Mouse (Mus musculus): ENCODE measurements around the gene Kcne4. TPM values are rescaled to one million over a fixed set of nuclear protein-coding genes. Genes with fewer than 3 reads are reported as not detected.

Gene Kcne4
- polyA plus RNA-seq, 1 experiment from 2014 or later, result 2.0 TPM

DNA sequence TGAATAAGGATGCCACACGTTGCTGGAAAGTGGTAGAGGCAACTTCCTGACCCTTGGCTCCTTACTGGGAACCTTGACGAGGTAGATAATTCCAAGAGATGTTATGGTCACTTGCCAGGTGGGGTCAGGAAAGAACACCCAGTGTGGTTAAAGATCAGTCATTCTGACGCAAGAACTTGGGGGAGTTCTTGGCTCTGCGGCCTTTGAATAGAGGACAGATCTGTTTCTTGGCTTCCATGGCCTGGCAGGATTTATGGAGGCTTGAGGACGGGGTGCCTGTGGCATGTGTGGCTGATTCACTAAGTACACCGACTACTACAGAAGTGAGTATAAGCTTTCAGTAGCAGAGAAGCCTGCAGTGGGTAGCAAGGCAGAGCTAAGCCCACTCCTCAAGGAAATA, 47.8 kb downstream of the Kcne4 start:
- no peak overlapping the region for H3K9ac ChIP-seq (ENCODE audit: low read length)
- no peak overlapping the region for H3K27ac ChIP-seq (replicated peaks; ENCODE audit: low read depth, low read length)
- DNase-seq (ENCODE audit: low spot score) (no peak), ATAC-seq (ENCODE audit: insufficient number of reproducible peaks, low FRiP score, low TSS enrichment, low read depth) (no peak)
- no peaks in the 10 kb centered on the region for H3K9me3 ChIP-seq (ENCODE audit: control insufficient read depth, low read length)
- H3K27me3 ChIP-seq (ENCODE audit: control insufficient read depth, insufficient read depth, low read length), result no peaks in the 10 kb centered on the region
- 61% methylated on average over 6 of the region's 6 CpGs for WGBS
- H3K4me3 ChIP-seq (ENCODE audit: low read depth, low read length), result no peak overlapping the region
- no peaks in the 10 kb centered on the region for H3K4me1 ChIP-seq (ENCODE audit: control insufficient read depth, insufficient read depth, low read length)
- no peak overlapping the region for H3K4me2 ChIP-seq (ENCODE audit: low read depth, severe bottlenecking)
- H3K36me3 ChIP-seq (ENCODE audit: control insufficient read depth, insufficient read depth, low read length), result no peaks in the 10 kb centered on the region

DNA sequence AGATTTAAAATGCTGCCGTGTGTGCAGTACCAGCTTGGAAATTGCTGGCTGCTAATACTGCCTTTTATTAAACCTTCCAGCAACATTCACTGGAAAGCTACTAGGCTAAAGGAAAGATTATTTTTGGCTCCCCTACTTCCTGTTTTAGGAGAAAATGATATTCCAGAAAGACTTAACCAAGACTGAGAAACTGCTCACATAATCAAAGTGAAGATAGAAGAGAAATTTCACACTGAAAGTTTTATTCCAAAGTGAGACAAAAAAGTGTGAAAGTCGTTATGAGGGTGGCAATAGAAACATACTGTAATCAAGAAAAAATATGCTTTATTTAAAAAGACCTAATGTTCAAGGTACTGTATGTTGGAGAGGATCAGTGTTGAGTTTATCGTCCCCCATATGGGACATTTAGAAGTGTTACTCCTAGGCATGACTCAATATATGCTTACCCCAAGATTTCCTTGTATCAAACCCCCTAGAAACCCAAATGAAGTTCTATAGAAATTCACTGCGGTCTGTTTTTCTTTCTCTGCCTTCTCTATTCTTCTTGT, 48.3 kb downstream of the Kcne4 start:
- Histone ChIP-seq H3K9ac (ENCODE audit: low read length) (no peak overlapping the region), H3K27ac (replicated peaks; ENCODE audit: low read depth, low read length) (no peak overlapping the region), H3K4me1 (ENCODE audit: control insufficient read depth, insufficient read depth, low read length) (no peaks in the 10 kb centered on the region), H3K36me3 (ENCODE audit: control insufficient read depth, insufficient read depth, low read length) (no peaks in the 10 kb centered on the region), H3K4me3 (ENCODE audit: low read depth, low read length) (no peak overlapping the region), H3K9me3 (ENCODE audit: control insufficient read depth, low read length) (no peaks in the 10 kb centered on the region), H3K4me2 (ENCODE audit: low read depth, severe bottlenecking) (no peak overlapping the region), H3K27me3 (ENCODE audit: control insufficient read depth, insufficient read depth, low read length) (no peaks in the 10 kb centered on the region)
- ATAC-seq (ENCODE audit: insufficient number of reproducible peaks, low FRiP score, low TSS enrichment, low read depth) (no peak), DNase-seq (ENCODE audit: low spot score) (no peak)
- 85% methylated on average over 4 of the region's 4 CpGs for WGBS

DNA sequence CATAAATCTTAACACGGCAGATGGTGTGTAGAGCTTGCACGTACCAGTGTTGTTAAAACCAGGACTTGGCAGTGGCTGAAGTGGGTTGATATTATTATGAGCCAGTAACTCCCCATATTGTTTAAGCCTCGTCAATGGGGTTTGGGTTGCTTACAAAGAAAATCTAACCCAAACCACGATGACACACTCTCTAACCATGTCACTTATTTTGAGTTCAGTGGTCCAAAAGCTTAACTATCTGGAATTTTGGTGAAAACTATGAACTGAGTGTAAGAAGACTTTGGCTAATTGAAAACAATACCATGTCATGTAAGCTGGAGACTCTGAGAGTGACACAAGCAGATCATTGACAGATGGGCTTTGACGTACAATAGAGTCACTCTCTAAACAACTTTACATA, 49.4 kb downstream of the Kcne4 start:
- ATAC-seq (ENCODE audit: insufficient number of reproducible peaks, low FRiP score, low TSS enrichment, low read depth) (no peak), DNase-seq (ENCODE audit: low spot score) (no peak)
- Histone ChIP-seq H3K4me2 (ENCODE audit: low read depth, severe bottlenecking) (no peak overlapping the region), H3K4me3 (ENCODE audit: low read depth, low read length) (no peak overlapping the region), H3K9me3 (ENCODE audit: control insufficient read depth, low read length) (no peaks in the 10 kb centered on the region), H3K9ac (ENCODE audit: low read length) (no peak overlapping the region), H3K27me3 (ENCODE audit: control insufficient read depth, insufficient read depth, low read length) (no peaks in the 10 kb centered on the region), H3K4me1 (ENCODE audit: control insufficient read depth, insufficient read depth, low read length) (no peaks in the 10 kb centered on the region), H3K27ac (replicated peaks; ENCODE audit: low read depth, low read length) (no peak overlapping the region), H3K36me3 (ENCODE audit: control insufficient read depth, insufficient read depth, low read length) (no peaks in the 10 kb centered on the region)
- 92% methylated on average over 5 of the region's 5 CpGs for WGBS

DNA sequence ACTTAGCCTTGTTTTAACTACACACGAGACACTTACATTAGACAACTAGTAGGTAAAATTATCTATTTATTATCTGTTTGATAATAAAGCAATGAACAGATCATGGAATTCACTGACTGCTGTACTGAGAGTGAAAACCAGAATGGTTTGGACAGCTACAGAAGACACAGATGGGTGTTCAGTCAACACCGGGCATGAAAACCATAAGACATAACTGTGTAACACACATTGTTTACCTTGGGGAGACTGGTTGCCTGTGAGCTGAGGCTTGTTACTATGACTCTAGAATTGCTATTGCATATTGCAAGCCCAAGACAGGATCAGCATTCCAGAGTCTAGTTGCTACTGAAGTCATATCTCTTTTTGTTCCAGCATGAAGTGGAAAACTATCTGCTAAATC, 49.9 kb downstream of the Kcne4 start:
- no peak for ATAC-seq (ENCODE audit: insufficient number of reproducible peaks, low FRiP score, low TSS enrichment, low read depth)
- no peaks in the 10 kb centered on the region for H3K27me3 ChIP-seq (ENCODE audit: control insufficient read depth, insufficient read depth, low read length)

More for the DNA sequence above, 49.9 kb downstream of the Kcne4 start:
- Histone ChIP-seq H3K4me1 (ENCODE audit: control insufficient read depth, insufficient read depth, low read length) (no peaks in the 10 kb centered on the region), H3K27ac (replicated peaks; ENCODE audit: low read depth, low read length) (no peak overlapping the region), H3K4me3 (ENCODE audit: low read depth, low read length) (no peak overlapping the region), H3K9me3 (ENCODE audit: control insufficient read depth, low read length) (no peaks in the 10 kb centered on the region), H3K4me2 (ENCODE audit: low read depth, severe bottlenecking) (no peak overlapping the region), H3K36me3 (ENCODE audit: control insufficient read depth, insufficient read depth, low read length) (no peaks in the 10 kb centered on the region), H3K9ac (ENCODE audit: low read length) (no peak overlapping the region)
- no peak for DNase-seq (ENCODE audit: low spot score)
- 90% methylated on average over 2 of the region's 2 CpGs for WGBS

Other genes starting within 250 kb of the Kcne4 start
- 85.6 and 88.6 TPM in 2 replicates for gene Acsl3, start 158.9 kb upstream of the Kcne4 start, polyA plus RNA-seq (2014; fragmentation: Nextera tagmentation; extraction: Ambion mirVana)
- gene Utp14b, start 158.7 kb upstream of the Kcne4 start, polyA plus RNA-seq (2014; fragmentation: Nextera tagmentation; extraction: Ambion mirVana), result 5.3 and 5.4 TPM in 2 replicates